Mouse (Mus musculus) erythroblast, embryonic 14.5 days (primary cell): ENCODE measurements around the gene Clec4b2.

ENCODE experiments used
- GATA1 ChIP-seq: IDR thresholded peaks from 2 replicates; pipeline ENCODE4 v1.6.1; 2012; ENCODE audit warnings: low read length, inconsistent platforms, mixed read lengths
- TAL1 ChIP-seq: IDR thresholded peaks from 3 replicates; pipeline ENCODE4 v1.6.1; 2012; ENCODE audit warnings: low read length, inconsistent platforms, mixed read lengths

DNA sequence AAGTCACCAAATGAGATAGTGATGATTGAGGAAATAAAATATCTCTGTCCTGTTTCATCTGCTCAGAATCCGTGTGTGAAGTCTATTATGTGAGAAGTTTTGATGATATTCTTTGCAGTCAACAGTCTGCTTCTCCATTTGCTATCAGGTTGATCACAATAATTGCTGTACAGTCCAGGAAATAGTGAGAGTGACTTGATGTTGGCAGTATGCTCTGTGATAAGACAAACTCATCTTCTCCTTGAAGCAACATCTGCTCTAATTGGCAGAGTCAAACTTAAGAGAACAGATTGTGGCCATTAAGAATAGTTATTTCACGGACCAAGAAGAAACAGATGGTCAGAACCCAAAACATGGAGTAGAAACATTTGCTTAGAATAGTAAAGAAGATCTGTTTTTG is 58.5 kb downstream of the Clec4b2 start:
- TF ChIP-seq GATA1 (no peak), TAL1 (no peak)
